Mouse (Mus musculus): ENCODE data around the gene Kdm6b.
A peak's percentile ranks its signal among the peaks of the same experiment; 100 is the strongest.

The Kdm6b gene

DNA sequence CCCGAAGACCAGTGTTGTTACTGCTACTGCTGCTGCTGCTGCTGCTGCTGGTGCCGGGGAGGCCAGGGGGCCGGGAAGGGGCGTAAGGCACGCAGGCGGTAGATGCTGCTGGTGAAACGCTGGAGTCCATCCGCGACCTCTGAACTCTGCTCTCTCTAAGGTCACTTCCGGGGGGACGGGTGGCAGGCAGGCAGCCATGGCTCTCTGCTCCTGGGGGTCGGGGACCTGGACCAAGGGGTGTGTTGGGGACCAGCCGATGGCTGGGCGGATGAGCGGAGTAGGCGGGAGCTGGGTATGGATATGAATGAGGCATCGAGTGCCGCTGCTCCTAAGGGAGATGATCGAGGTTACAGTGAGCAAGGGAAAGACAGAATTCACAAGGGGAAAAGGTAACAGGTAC lies 7.2 kb downstream of the Kdm6b start:
- peak; percentile 29 to 46 for DNase-seq (ENCODE audit: low spot score in 2 of 2)

DNA sequence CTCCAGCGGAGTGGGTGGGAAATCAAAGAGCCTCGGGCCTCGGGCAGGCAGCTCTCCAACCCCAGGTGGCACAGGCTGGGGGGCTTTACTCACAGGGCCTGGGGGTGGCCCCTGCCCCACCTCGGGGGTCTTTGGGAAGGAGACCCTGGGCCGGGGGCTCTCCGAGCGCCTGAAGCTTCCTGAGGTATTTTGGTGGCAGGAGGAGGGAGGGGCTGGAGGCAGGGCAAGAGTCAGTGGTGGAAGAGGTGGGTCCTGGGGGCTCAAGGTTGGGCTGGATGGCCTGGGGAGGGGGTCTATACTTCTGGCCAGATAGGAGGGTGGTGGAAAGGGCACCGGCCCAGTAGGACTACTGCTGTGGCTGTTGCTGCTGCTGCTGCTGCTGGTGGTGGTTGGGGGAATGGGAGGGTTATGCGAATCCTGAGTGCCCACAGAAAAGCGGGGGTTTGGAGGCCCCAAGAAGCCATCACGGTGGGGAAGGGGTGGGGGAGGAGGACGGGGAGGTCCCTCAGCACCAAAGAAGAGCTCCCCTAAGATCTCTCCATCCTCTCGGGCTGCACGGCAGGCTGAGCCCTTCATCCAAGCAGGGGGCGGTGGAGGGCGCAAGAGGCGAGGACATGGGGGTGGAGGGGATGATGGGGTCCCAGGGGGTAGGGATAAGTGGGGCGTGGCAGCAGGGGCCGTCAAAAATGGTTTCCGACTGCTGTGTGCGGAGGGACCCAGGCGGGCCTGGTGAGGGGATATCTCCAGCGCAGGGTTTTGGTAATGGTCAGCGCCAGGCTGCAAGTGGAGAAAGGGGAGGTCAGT lies 7.9 kb downstream of the Kdm6b start:
- peak in 1 of 2 experiments; percentile 21 for DNase-seq (ENCODE audit: low spot score in 2 of 2)

DNA sequence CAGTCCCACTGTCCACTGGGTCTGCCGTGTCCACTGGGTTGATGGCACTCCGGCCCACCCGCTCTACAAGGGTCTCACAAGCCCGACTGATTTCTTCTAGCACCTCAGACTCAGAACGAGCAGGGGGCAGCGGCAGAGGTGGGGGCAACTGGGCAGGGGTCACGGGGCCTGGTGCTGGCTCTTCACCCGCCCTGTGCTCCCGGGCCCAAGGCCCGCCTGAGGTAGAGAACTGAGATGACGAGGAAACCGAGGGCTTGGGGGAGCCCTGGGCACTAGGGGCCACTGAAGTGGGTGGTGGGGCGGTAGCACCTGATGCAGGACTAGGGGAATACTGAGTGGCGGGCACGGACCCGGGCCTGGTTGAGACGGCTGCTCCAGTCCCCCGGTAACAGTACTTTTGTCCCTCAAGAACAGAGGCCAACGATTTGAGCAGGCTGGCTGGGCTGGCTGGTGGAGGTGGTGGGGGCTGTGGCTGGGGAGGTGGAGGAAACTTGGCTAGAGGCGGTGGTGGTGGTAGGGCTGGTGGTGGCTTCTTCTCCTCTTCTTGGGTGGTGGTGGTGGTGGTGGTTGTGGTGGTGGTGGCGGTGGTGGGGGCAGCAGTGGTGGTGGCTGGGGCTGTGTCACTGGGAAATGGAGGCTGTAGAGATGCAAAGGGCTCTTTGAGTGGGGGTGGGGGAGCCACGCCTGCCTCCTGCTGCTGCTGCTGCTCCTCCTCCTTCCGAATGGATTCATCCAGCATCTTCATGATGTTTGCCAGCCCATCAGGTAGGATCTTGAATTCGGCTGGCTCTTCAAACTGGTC lies 8.7 kb downstream of the Kdm6b start:
- DNase-seq (ENCODE audit: low spot score in 2 of 2): peak; percentile 22 to 45

DNA sequence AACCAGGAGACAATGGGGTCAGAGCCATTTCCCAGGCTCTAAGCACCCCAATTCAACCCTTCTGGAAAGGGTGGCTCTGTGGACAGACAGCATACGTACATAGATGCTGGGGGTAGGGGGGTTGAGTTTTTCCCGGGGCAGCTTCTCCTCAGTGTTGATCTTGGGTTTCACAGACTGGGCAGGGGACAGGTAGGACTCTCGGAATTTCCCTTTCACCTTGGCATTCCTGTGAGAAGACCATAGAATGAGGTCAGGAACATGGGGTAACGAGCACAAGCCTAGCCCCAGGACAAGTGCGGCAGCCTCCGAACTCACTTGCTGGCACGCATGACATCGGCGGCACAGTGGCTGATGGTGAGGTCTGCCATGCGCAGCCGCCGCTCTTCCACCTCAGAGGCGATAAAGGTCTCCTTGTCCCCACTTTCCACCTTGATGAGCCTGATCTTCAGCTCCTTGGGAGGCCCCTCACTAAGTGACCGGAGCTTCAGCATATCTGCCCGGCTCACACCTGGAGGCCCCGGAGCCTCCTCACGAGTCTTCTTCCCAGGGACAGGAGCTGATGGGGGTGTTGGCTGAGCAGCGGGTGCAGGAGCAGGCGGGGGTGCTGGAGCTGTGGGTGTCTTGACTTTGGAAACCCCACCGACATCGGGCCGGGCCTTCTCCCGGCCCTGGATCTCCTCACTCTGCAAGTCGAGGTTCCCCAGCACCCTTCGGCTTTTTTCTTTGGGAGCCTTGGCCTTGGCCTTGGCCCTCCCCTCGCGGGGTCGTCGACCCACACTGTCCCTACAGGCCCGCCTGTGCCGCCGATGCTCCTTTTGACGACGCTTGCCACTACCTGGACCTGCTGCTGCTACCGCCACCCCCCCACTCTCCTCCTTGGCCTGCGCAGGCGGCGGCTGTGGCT lies 9.5 kb downstream of the Kdm6b start:
- DNase-seq (ENCODE audit: low spot score in 2 of 2): peak in 1 of 2 experiments; percentile 37

DNA sequence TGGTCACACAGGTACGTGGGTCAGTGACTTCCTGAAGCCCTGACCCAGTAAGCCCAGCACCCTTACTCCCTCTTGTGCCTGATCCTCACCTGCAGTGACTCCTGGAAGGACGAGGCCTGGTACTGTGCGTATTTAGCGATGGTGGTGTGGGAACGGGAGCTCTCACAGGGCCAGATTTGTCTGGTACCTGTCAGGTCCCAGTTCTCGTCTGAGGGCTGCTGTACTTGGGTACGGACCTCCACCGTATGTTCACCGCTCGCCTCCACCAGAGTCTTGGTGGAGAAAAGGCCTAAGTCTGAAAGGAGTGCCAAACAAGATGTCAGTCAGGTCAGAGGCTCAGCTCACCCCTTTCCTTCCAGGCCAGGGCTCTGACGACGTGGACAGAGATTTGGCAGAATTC lies 11.5 kb downstream of the Kdm6b start:
- peak; percentile 29 to 39 for DNase-seq (ENCODE audit: low spot score in 2 of 2)

DNA sequence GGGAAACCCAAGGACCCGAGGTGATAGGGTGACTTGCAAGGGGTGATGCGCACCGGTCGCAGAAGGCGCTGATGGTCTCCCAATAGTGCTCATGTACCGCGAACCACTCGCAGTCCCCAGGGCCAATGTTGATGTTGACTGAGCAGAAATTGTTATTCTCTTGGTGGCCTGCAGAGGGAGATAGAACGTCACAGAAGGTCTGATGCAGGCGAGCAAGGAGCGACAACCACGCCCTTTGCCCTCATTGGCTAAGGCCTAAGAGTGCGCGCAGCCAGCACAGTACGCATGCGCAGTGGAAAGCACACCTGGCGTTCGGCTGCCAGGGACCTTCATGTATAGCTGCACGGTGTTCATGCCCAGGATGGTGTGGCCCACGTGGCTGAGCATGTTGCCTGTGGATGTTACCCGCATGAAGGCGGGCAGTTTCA lies 12.3 kb downstream of the Kdm6b start:
- peak; percentile 93 to 94 for DNase-seq (ENCODE audit: low spot score in 2 of 2)

DNA sequence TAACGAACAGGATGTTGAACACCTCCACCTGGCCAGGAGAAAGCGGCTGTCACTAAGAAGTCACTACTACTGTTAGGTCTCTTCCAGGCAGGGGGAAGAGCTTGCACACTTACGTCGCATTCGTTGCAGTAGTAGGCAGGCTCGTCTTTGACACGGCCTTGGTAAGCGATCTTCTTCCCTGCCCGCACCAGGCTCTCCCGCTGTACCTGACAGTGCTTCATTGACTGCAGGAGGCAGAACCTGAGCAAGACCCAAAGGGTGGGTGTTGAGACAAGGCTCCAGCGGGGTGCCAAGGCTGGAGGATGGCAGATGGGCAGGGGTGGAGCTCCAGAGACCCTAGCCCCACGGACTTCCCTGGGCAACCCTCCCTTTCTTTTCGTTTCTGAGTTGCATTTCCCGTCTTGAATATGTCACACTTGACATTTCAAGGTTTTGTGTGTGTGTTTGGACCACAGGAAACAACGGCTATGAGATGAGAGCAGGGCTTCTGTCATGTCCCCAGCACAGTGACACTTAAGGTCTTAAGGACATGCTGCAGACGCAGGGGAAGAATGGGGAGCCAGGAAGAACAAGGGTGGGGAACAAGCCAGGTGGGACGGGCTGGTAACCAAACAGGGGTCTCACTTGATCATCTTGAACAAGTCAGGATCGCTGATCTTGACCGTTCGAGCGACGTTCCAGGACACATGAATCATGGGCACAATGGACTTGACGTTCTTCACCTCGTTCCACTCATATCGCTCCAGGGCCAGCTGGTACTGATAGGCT lies 13.2 kb downstream of the Kdm6b start:
- DNase-seq (ENCODE audit: low spot score in 2 of 2): peak; percentile 37 to 48

DNA sequence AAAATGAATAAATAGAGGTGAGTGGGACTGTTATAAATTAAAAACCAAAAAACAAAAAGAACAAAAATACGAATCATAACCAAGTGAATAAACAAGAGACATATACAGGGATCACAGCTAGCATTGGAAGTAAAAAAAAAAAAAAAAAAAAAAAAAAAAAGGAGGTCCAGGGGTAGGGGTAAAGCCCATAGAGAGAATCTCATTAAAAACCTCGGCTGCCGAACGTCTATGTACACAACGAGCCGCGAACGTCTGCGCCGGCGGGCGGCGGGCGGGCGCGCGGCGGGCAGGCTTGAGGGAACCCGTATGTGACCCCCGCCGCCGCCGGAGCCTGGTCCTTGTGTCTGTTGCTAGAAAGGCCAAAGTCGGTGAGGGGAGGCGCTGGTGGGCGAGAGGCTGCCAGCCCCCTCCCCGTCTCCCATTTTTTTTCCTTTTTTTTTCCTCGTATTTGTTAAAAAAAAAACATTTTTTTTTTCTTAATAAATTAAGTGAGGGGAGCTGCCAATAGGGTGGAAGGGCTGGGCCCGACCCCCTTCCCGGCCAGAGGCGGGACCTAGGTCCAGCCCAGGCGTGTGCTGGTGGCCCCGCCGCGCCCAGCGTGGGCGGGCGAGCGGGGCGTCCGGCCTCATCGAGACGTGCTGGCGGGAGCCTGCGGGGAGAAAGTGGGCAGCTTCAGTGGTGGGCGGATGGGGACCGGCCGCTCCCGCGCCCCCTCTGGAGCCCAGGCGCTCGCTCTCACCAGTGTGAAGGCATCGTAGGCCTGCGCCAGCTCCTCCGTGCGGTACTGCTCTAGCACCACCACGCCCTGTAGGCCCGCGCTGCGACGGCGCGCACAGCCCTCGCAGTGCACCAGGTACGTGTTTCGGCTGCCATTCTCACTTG lies 14.0 kb downstream of the Kdm6b start:
- peak in 1 of 2 experiments; percentile 47 for DNase-seq (ENCODE audit: low spot score in 2 of 2)

DNA sequence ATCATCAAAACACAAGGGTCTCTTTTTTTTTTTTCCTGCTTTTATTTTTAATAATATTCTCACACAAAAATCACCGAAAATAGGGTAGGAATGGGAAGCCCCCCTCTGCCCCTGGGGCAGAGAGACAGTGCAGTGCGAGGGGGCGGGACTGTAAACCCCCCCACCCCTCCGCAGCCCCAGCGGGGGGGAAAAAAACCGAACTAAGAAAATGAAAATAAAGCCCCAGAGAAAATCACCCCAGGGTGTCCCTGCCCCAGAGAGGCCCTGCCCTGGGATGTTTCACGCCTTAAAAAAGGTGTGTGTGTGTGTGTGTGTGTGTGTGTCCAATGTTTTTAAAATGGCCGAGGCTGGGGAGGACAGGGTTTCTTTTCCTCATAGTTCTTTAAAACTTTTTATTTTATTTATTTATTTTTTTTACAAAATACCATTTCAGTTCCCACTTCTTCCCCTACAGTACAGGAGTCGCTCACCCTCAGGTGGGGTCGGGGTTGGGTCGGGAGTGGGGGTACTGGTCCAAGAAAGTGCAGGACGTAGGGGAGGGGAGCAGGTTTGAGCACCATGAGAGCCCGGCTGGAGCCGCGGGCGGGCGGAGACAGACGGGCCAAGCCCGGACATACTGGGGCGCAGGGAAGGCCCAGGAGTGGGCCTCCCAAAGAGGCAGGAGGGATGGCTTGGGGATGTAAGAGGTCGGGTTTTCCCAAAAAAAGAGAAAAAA lies 14.8 kb downstream of the Kdm6b start:
- DNase-seq (ENCODE audit: low spot score in 2 of 2): peak; percentile 32 to 37

DNA sequence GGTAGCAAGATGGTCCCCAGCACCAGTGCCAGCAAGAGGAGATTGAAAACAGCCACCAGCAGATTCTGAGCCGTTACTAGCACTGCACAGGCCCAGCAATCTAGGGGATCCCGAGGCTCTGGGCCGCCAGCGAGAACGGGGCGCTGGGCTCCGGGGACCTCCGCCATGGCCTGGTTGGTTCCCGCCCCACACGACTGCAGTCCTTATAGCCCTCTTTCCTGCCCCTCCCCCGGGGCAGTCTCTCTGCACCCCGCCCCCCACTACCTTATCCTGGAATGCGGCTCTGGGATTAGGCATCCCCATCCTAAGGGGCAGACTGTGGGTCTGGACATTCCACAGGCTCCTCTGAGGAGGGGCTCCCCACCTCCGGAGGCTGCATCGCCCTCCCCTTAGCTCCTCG lies 15.4 kb downstream of the Kdm6b start, which contains the start of gene Tmem88:
Gene Tmem88 (minus strand): TSS at position 176 of the 400 bp plus-strand sequence.
- DNase-seq (ENCODE audit: low spot score in 2 of 2): peak; percentile 35 to 54

GRCm38 (mm10) chr11:69397581-69398057 lies 15.9 kb downstream of the Kdm6b start:
- DNase-seq (ENCODE audit: low spot score in 2 of 2): peak; percentile 50 to 58

GRCm38 (mm10) chr11:69396772-69397171 lies 16.7 kb downstream of the Kdm6b start:
- DNase-seq (ENCODE audit: low spot score in 2 of 2): peak; percentile 46 to 59

- peak; percentile 98 for DNase-seq (ENCODE audit: low spot score in 2 of 2)
Measured at GRCm38 (mm10) chr11:69395634-69396373, 17.7 kb downstream of the Kdm6b start.

- peak; percentile 93 to 95 for DNase-seq (ENCODE audit: low spot score in 2 of 2)
Measured at GRCm38 (mm10) chr11:69395235-69395633, 18.2 kb downstream of the Kdm6b start, which contains the start of the genes Naa38 and Cyb5d1. TSS of gene Naa38 (plus strand) at chr11:69395487. TSS of gene Cyb5d1 (minus strand) at chr11:69395631.

DNA sequence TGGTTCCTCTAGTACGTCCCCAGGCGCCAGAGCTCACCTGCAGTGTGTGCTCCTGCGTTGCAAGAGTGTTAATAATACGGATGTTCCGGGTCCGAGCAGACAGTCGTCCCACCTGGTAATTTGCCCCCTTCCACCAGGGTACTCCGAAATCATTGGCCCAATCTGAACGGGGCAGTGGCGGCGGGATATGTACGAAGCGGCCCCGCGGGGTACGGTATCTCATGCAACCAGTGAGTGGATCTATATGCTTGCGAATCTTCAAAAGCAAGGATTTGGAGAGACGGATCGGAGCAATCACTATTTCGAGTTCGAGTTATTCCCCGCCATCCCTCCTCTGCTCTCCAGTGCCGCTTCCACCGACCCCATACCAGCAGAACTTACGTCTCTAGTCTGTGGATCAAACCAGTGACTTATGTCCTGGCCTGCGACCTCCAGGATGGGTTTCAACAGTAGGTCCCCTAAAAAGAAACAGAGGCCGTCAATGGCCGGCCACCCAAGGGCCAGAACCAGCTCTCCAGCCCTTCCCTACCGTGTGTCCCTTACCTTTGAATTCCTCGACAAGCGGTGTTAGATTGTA lies 18.8 kb downstream of the Kdm6b start:
- peak in 1 of 2 experiments; percentile 25 for DNase-seq (ENCODE audit: low spot score in 2 of 2)

GRCm38 (mm10) chr11:69390400-69391034 lies 23.0 kb downstream of the Kdm6b start:
- peak; percentile 77 to 81 for DNase-seq (ENCODE audit: low spot score in 2 of 2)

Measured in right cerebral cortex, postnatal 10 days (tissue).